Mouse (Mus musculus): ENCODE measurements around the gene Zfp110.

DNA sequence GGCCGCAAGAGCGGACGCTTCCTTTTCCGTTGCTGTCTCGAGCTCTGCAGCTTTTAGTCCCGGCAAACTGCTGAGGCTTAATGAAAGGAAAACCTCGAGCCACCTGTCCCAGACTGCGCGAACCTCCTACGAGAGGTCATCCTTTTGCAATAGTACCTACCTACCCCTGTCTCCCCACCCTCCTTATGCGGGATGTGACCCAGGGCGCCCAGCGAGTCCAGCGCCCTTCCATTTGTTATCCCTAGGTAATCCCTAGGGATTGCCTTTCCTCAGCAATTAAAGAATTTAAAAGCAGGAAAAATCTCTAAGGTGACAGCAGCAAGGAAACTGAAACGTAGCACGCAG is 30.9 kb upstream of the Zfp110 start:
- TF ChIP-seq CTCF (IDR thresholded peaks at IDR 0.05; ENCODE audit: low read depth, low read length), result no peak
- no peak for TF ChIP-seq POLR2A (IDR thresholded peaks at IDR 0.05; ENCODE audit: extremely low read depth, insufficient read depth, low read length)

All from liver, adult 2 months (tissue).